Comparison of ENCODE assay signal across 8 mouse cellular contexts in the genomic region with DNA sequence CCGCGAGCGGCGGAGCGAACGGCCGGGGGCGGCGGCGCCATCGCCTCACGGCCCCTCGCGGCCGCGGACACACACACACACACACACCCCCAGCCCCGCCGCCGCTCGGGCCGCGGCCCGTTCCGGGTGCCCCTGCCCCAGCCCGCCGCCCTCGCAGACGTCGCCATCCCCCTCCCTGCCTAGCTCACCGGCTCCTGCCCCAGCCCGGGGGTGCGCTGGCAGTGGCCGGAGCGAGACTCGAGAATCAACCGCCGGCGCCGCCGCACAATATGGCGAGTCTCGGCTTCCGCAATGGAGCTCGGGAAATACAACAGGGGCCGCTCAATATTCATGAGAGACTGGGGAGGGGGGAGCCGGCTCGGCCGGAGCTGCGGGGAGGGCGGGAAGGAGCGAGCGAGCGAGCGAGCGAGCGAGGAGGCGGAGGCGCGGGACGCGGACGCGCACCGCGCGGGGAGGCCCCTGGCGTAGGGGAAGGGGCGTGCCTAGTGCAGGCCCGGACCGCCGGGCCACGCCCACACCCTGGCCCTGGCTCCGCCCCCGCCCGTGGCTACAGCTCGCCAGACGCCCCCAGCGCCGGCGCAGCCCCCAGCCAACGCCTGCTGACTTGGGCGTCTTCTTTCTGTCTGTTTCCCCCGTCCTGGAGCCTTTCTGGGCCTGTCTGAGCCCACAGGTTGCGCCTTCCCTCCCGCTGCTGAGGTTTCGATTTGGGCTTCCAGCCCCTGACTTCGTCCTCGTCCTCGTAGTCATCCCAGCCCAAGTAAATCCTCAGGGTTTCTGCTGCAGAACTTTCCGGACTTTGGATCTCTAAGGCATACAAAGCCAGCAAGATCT. TPM values are rescaled to one million over a fixed set of nuclear protein-coding genes. Genes with fewer than 3 reads are reported as not detected.
DNase-seq lines count a peak whose midpoint lies in the region; ATAC-seq lines count a peak whose summit lies in the region.

Rnf2 (minus strand) TSS at position 425 of the 831 bp plus-strand sequence.

- peaks cover 22% of the 10 kb centered on the region for H3K4me1 ChIP-seq in hindbrain, embryonic 15.5 days (replicated peaks)

- no peaks in the 10 kb centered on the region for H3K9me3 ChIP-seq in hindbrain, embryonic 15.5 days

- no peaks in the 10 kb centered on the region for H3K36me3 ChIP-seq in hindbrain, embryonic 15.5 days

- H3K9ac ChIP-seq in hindbrain, embryonic 15.5 days: peak within 1 kb of the TSS; percentile 97

- peak within 1 kb of the TSS; percentile 94 for H3K27ac ChIP-seq in hindbrain, embryonic 15.5 days (replicated peaks)

- ATAC-seq in hindbrain, embryonic 15.5 days (ENCODE audit: low FRiP score, low read depth): peak; percentile 98

- peak within 1 kb of the TSS; percentile 70 for H3K4me2 ChIP-seq in hindbrain, embryonic 15.5 days

- under 1% methylated on average over 49 of the region's 90 CpGs for WGBS in hindbrain, embryonic 15.5 days

- peak within 1 kb of the TSS; percentile 88 for H3K4me3 ChIP-seq in hindbrain, embryonic 15.5 days

- peak; percentile 91 for DNase-seq in R1 (ENCODE audit: low read depth, low spot score)
- DNase-seq in cerebellum, postnatal 25 days: peak; percentile 90 to 95
- DNase-seq in frontal cortex, postnatal 36 days (ENCODE audit: low spot score in 2 of 2): peak; percentile 83 to 84
- DNase-seq in left cerebral cortex, adult 11 months (ENCODE audit: low spot score): peak; percentile 75
- peak; percentile 95 to 97 for DNase-seq in lung, postnatal 4 days
- peak; percentile 86 for DNase-seq in retina, postnatal 7 days (ENCODE audit: low read depth, low spot score)
- peak; percentile 87 for DNase-seq in urinary bladder, adult 2 months (ENCODE audit: low spot score)

- H3K27me3 ChIP-seq in hindbrain, embryonic 15.5 days: no peaks in the 10 kb centered on the region

RNA-seq across cellular contexts. Expression of gene Rnf2, which starts in this region (rescaled TPM):
- polyA plus RNA-seq in hindbrain, embryonic 15.5 days (2015; fragmentation: Nextera tagmentation; extraction: Ambion mirVana): 88.1 and 98.9 TPM in 2 replicates
- polyA plus RNA-seq in urinary bladder, adult 2 months (2012; rRNA removed): 36.3 and 37.8 TPM in 2 replicates

Comparison
In these comparisons a context has a peak if more than half of its experiments do, and no peak if none do; other contexts are left out.
1. Peak in every context shown above with its lines: DNase-seq, ATAC-seq, H3K4me3 ChIP-seq and H3K27ac ChIP-seq.